Mouse (Mus musculus) CD4-positive helper T cell, adult 2 months (primary cell): Measurements from ENCODE around the gene Papola.

Experiments
- DNase-seq: peaks from one replicate; pipeline ENCODE4 v3.0.0-alpha.2; 2012; ENCODE audit warnings: low read depth, missing footprints, low spot score

Papola gene

DNA sequence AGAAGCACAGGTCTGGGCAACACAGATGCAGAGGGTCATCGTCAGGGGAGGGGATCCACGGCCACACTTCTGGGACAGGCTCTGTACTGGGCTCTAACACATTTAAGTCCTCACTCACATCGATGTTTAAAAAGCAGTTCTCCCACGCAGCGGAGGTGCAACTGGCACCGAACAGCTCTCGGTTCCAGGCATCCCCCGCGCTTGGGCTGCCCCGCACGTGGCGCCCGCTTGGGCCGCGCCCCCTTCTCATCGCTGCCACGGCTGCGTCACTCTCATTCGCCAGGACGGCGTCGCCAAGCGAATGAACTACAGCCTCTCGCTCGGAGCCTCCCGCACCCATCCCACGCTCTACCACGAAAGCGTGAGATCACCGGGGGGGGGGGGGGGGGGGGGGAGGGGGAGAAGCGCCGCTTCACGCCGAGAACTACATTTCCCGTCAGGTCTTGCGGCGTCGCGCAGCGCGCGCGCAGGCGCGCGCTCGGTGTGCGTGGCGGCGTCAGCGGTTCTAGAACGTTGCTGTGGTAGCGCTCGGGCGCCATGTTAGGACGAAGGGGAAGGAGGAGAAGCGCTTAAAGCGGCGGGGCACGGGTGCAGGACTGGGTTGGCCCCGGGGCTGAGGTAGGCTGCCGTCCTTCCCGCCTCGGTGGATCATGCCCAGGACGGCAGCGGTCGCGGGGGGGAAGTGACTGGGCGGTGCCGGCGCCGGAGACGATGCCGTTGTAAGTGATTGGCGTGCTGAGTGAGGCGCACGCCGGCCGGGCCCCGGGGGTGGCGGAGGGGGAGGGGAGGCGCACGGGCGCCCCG is at the start of gene Papola:
TSS of gene Papola (plus strand) at position 499 of the 804 bp plus-strand sequence.
- DNase-seq = peak; percentile 97

DNA sequence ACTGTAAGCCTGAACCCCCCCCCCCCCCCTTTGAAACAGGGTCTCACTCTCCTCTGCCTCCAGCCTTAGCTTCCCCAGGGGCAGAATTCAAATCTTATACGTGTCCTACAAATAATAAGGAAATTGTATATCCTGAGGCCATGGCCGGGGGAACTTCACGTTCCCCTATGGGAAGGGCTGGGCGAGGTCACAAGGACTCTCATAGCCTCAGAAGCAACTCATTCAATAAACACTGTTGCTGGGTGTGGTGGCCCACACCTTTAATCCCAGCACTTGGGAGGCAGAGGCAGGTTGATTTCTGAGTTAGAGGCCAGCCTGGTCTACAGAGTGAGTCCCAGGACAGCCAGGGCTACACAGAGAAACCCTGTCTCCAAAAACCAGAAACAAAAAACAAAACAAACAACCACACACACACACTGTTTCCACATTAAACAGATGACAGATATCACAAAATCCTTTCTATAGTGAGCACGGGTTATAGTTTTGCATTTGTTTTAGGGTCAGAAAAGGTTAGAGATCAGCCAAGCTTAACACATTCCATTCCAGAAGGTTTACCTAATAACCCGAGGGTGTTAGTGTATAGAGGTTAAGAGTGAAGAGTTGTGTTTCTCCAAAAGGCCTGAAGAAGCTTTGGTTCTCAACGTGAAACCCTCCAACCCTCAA is 49.1 kb upstream of the Papola start:
- no peak for DNase-seq

DNA sequence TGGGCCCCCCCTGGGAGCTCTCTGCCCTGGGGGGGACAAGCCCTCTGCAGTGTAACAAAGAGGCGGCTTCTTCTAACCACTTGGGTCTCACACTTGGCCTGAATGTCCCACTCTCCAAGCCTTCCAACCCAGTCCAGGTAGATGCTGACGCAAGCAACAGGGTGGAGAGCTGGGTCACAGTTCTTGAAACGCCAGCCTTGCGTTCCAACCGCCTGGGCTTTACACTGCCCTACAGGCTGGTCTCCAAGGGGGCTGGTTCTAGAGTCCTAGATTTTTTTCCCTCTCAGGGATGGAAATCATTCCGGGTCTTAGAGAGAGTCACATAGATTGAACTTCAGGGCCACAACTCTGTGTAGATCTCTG is 48.6 kb upstream of the Papola start:
- DNase-seq = no peak

DNA sequence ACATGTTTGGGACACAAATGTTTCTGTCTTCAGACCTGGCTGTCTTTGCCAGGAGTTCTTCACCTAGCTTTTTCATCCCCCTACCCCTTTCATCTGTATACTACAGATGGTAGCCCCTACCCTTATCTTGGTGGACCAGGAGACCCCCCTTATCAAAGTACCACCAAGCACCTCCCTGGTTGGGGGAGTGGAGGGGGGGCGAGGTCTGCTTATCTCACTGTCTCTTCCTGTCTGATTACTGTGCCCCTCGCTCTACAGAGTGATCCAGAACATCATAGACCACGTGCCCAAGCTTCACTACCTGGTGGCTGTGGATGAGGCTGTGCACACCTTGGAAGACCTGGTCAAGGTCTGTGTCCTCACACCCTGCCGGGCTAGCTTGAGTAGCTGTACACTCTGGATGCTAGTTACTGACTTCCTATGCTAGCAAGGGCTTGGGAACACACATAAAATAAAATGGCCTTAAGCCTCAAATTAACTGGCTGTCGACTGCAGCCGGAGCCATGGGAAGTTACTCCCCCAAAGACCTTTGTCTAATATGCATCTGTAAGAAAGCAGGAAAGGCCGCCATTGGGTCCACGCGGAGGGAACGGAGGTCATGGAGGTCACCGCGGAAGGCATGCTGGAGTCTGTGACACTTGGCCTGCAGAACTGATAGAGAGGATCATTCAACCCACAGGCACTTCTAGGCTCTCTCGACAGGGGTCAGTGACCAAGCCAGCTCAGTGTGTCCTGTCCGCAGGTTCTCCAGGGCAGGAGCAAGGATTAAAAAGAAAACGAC is 46.0 kb upstream of the Papola start:
- no peak for DNase-seq

DNA sequence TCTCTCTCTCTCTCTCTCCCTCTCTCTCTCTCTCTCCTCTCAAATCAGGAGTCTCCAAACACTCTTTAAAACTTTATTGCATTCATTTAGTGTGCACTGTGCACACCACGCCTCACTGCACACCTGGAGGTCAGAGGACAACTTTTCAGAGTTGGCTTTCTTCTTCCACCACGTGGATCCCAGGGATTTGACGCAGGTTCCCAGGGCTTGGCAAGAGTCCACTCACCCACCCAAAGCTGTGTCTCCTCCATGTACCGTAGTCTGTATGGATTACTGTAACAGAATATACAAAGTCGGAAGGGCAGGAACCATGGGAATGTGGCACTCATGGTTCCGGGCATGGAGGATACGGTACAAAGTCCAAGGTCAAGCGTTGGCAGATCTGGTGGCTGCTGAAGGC is 44.8 kb upstream of the Papola start:
- no peak for DNase-seq

DNA sequence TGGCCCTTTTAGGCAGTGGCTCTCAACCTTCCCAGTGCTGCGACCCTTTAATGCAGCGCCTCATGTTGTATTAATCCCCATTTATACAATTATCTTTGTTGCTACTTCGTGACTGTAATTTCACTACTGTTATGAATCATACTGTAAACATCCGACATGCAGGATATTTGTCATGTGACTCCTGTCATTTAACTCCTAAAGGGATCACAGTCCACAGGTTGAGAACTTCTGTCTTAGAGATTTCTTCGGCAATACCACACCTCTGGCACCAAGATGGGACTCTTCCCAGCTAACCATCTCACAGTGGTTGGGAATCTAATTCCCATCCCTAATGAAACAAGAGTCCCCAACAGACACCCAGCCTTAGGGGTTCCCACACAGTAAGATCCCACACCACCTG is 36.4 kb upstream of the Papola start:
- DNase-seq = no peak

DNA sequence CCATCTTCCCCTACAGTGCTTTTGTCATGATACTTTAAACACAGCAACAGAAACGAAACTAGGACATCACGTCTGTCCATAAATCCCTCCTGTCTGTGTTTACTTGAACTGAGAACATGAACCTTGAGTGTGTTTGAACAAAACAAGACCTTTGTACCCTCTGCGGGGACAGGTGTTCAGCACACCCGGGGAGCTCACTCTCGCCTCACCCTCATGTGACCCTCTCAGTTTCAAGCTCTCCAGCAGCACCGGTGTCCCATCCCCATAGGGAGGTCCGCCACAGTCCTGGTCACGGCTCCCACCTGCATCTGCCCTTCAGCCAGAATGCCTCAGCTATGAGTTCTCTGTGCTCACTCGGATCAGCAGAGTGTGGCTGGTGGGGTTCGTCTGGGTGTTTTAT is 30.7 kb upstream of the Papola start:
- DNase-seq = no peak

DNA sequence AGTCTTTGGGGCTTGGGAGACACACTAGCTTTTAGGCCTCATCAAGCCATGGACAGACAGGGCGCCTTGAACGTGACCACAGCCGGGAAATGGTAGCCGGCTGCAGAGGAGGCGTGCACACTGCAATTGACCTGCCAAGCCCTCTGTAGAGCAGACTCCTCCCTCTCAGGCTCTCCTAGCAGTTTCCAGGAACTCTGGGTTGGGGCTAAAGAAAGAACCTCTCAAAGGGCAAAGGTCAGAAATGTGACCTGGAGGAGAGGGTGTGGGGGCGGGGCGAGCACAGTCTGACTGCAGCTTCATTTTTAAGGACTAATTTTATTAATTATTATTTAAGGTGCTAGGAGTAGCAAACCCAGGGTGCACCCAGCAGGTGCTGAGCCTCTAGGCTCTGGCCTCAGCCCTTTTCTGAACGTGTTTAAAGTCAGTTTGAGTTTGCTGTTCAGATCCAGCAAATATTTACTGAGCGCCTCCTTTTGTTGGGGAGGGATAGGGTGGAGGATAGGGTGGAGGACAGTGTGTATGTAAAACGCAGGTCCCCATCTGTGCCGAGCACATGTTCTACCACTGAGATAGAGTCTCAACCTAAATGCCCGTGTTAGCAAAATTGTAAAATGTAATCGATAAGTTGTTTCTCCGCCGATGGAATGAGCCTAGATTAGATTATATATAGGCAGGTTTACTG is 26.5 kb upstream of the Papola start:
- DNase-seq = no peak

DNA sequence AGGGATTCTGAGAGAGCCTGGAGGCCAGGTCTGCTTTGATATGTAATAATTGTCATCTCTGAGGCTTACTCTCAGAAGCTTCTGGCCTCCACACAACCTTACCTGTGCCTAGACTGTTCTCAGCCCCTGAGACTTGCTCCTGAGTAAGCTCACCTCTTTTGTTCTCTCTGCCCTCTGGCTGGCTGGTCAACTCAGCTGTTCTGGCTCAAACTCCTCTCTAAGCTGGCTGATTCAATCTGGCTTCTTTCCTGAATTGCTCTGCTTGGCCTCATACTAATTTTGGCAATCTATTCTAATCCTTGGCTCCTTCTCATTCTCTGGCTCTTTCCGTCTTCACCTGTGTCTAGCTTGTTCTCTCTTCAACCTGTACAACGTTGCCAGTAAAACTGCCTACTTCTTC is 25.6 kb upstream of the Papola start:
- DNase-seq = no peak

DNA sequence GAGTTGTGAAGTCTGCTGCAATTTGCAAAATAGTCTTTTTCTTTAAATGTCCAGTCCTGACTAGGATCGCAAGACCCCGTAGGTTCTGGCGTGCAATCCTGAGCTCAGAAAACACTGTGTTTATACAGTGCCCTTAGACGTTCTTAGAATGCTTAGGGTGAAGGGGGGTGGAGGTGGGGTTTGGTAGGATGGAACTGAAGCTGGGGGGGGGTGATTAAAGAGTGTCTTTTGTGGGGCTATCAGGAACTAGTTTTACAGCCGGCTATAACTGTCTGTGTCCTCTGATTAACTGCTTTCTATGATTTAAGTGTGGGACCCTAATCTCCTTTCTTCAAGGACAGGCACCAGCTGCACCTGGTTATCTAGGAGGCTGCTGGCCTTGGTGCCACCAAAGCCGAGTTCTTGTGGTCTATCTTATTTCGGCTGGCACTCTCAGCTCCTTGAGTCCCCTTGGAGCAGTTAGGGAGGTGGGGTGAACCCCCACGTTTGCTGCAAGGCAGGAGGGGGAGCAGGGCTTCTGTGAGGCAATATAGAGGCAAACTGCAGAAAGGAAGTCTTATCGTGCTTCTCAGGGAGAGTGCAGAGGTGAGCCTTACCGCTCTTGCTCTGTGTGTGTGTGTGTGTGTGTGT is 24.5 kb upstream of the Papola start:
- DNase-seq = no peak

DNA sequence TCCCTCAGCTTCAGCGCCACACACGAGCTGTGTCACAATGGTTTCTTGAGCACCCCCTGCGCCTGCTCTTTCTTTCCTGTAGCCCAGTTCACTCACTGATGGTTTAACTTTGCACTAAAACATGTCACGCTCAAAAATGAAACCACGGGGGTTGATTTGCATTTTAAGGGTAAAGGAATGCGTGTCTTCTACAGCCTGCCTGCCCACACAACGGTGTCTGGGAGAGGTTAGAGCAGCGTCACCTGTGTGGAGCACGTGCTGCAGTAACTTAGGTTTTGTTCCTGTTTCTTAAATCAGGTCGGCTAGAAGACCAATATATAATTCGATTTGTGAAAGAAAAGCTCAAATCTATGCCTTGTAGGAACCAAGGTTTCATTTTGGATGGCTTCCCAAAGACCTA is 23.3 kb upstream of the Papola start:
- DNase-seq = peak; percentile 50

DNA sequence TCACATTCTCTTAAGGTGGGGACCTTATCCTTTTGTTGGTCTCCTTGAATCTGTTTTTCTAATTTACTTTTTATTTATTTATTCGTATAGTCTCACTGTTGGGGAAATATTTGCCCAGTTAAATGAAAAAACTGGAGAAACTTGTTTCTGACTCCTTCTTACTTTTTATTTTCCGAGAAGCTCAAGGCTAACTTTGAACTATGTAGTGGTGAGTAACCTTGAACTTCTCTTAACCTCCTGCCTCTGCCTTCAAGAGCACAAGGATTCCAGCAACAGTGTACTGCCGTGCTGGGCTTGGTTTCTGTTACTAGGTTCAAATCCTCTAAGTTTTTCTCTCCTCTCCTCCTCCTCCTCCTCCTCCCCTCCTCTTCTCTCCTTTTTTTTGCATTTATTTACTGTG is 22.9 kb upstream of the Papola start:
- DNase-seq = no peak

DNA sequence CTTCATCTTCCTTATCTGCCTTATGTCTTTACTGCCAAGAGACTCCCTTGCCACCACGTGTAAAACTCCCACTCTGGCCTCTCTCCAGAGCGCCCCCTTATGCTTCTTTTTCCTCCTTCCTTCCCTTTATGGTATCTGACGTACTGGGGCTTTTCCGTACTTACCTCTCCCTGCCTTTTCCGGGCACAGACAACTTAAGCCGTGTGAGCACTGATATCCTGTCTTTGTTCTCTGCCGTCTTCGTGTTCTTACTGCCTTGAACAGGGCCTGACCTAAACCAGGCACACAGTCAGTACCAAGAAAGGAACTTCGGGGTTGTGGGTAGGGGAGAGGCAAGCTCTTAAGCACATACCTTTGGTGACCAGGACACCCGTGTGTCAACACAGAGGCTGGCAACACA is 14.8 kb upstream of the Papola start:
- no peak for DNase-seq

DNA sequence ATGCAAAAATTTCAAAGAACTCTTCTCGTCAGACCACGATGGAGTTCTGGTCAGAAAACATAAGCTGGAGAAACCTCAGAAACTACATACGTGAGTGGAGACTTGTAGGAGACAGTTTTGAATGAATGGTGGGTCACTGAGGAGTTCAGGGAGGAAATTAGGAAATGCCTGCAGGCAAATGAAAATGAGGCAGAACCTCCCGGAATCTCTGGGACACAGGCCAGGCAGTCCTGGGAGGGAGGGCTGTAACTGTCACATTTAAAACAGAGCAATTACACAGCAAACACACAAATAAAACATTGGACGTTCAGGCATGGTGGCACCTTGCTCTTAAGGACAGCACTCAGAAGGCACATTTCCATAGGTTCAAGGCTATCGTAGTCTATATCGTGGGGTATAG is 9.6 kb upstream of the Papola start:
- DNase-seq = no peak

DNA sequence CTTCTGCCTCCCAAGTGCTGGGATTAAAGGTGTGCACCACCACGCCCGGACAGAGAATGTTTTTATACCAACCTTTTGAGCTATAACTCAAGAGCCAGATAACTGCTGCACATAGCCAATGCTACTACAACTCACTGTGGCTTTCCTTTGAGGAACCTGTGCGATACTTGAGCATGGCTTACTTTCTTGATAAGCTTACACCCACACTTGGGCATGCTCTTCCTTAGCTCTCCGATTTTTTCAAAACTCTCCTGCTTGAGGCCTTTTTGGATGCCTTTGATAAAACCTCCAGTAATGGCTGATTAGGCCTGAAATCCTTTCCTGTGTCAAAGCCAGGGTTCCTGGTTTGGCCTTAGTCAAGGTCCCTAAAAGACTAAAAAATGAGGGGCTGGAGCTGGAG is 6.8 kb upstream of the Papola start:
- no peak for DNase-seq

DNA sequence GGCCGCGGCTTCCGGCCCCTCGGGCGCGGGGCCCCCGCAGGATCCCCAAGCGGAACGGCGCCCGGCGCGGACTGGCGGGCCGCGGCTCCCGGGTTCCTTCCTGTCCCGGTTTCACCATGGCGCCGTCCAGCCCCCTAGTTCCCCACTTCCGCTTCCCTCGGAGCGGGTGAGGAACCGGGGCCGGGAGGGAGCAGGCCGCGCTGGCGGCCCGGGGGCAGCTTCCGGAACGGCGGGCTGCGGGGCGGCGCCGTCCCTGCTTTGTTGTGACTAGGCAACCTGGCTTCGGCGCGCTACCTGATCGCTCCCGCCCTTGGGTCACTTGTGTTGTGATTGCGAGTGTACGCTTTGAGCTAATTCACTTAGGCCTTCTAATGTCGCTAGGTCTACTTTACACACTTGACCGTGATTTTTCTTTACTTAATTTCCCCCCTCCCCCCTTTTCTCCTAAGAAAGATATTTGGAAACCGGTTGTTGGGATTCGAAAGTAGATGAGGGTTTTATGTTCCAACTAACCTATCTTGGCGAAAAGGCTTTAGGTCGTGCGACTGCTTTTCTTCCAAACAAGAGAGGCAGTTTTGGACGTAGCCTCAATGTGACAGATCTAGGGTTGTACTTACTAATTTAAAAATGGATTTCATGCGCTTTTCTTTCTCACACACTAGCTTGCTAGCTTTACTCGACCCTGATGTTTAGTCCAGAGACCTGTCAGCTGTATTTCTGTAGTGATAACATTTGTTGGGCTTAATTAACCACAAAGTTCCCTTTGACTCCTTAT is 693 bp downstream of the Papola start:
- DNase-seq = peak; percentile 87

DNA sequence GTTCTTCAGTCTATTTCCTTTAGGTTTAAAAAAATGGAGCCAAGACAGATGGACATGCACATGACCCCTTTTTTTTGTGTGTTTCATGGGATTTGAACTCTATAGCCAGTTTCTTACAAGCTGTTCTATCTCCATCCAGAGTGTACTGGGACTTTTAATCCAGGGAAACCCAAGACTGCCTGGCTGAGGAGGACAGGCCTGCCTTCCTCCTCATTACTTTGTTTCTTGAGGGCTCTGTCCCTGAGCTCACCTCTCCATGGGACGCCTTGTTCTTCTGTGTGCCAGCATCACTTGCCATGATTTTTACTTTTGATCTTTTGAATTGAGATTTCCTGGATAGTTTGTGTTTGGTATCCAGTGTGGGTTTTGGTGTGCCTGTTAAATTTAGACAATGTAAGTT is 1.6 kb downstream of the Papola start:
- no peak for DNase-seq

DNA sequence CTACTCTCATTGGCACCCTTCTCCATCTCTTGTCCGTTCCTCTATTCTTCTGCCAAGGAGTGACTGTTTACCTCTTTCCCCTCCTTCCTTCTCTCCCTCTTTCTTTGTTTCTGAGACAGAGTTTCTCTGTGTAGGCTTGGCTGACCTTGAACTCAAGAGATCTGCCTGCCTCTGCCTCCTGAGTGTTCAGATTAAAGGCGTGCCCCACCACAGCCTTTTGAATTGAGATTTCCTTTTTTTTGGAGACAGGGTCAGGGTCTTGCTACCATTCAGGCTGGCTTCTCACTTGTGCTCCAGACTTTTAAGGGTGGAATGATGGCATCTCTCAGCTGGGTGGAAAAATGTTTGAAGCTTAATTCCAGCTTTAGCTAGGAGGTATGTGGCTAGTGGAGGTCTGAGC is 3.1 kb downstream of the Papola start:
- no peak for DNase-seq

DNA sequence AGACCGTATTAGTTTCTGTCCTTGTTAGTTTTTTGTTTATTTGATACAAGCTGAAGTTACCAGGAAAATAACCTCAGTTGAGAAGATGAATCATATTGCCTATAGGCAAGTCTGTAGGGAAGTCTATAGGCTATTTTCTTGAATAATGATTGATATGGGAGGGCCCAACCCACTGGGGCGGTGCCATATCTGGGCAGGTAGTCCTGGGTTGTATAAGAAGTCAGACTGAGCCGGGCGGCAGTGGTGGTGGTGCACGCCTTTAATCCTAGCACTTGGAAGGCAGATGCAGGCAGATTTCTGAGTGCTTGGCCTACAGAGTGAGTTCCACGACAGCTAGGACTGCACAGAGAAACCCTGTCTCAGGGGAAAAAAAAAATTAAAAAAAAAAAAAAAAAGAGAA is 5.4 kb downstream of the Papola start:
- no peak for DNase-seq

DNA sequence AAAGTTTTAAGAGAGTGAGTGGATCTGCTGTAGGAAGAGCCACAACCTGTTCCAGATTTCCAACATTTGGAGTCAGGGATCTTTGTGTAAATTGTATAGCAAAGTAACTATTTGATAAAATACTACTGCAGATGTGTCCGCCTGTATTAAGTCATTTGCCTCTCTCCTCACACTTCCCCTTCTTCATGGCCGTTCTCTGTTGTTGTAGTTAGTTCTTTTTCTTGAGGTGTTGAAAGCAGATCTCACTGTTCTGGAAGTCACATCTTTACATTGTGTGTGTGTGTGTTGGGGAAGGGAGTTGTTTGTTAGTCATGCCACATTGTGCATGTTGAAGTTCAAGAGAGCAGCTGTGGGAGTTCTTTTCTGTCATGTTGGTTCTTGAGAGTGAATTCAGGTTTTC is 10.4 kb downstream of the Papola start:
- no peak for DNase-seq

DNA sequence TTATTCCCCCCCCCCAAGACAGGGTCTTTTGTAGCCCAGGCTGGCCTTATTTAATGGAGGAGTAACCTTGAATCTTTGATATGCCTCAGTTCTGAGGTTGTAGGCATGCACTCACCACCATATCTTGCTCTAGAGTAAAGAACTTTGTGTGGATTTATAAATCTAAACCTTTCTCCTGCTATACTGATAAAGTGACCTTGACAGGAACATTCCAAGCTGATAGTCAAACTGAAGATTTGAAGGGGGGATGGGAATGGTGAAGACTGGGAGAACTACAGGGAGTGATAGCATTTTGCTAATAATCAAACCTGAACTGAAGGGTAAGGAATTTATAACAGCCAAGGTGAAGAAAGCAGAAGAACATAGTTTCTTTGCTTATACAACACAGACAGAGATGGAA is 13.5 kb downstream of the Papola start:
- DNase-seq = no peak
